Mouse (Mus musculus) heart, postnatal 0 days (tissue): ENCODE data around the gene Slc37a3. TPM values are rescaled to one million over a fixed set of nuclear protein-coding genes. Genes with fewer than 3 reads are reported as not detected.
"Not testable (repeated sequence)": the region's sequence is repeated elsewhere in the genome, so short reads cannot be mapped to it uniquely, and the experiment has no call there.

Experiments
- ATAC-seq: fragments of 200-750 bp; cut with Nextera tagmentation; 2 replicates; pipeline ENCODE4 v1.8.0; 2017; ENCODE audit warnings: low read depth, moderate number of reproducible peaks, moderate library complexity; ENCODE audit not compliant: insufficient read depth
- DNase-seq: peaks from one replicate; pipeline ENCODE4 v3.0.0-alpha.2; 2016; ENCODE audit warnings: low spot score
- H3K27ac ChIP-seq: fragments of 300-500 bp; sonication (generic); 2 replicates; pipeline ENCODE4 v1.5.1; 2014; ENCODE audit warnings: low read depth, mild to moderate bottlenecking
- H3K27me3 ChIP-seq: fragments of 300-500 bp; sonication (generic); 2 replicates; pipeline ENCODE4 v1.6.1; 2014; ENCODE audit warnings: low read length, mixed read lengths; ENCODE audit not compliant: control insufficient read depth, insufficient read depth
- H3K36me3 ChIP-seq: fragments of 300-500 bp; sonication (generic); replicated peaks from 2 replicates; pipeline ENCODE4 v1.6.1; 2014; ENCODE audit warnings: low read length, mixed read lengths; ENCODE audit not compliant: control insufficient read depth, insufficient read depth
- H3K4me1 ChIP-seq: fragments of 300-500 bp; sonication (generic); 2 replicates; pipeline ENCODE4 v1.6.1; 2014; ENCODE audit warnings: antibody characterized with exemption; ENCODE audit not compliant: control insufficient read depth, insufficient read depth
- H3K4me2 ChIP-seq: fragments of 300-500 bp; sonication (generic); 2 replicates; pipeline ENCODE4 v1.6.1; 2014; ENCODE audit warnings: low read depth, mild to moderate bottlenecking, low read length, moderate library complexity
- H3K4me3 ChIP-seq: fragments of 300-500 bp; sonication (generic); 2 replicates; pipeline ENCODE4 v1.5.1; 2014; ENCODE audit warnings: low read depth, low read length
- H3K9ac ChIP-seq: fragments of 300-500 bp; sonication (generic); replicated peaks from 2 replicates; pipeline ENCODE4 v1.6.1; 2014; ENCODE audit warnings: low read depth, low read length, mixed read lengths
- H3K9me3 ChIP-seq: fragments of 300-500 bp; sonication (generic); replicated peaks from 2 replicates; pipeline ENCODE4 v1.6.1; 2016; ENCODE audit warnings: low read length; ENCODE audit not compliant: control insufficient read depth
- CTCF ChIP-seq: IDR thresholded peaks from 2 replicates; pipeline ENCODE4 v1.5.1; 2016; ENCODE audit warnings: antibody characterized with exemption, control low read depth, low read depth
- EP300 ChIP-seq: IDR thresholded peaks from 2 replicates; pipeline ENCODE4 v1.6.1; 2016; ENCODE audit warnings: antibody characterized with exemption, low read depth
- WGBS: fragments of 180-500 bp; shearing (Covaris S2); extraction: QIAGEN DNeasy Blood & Tissue Kit; methylation state at CpG from one replicate; pipeline ENCODE4 v1.1.7; 2014; 5-methylcytosine and 5-hydroxymethylcytosine counted together
- polyA plus RNA-seq: library from polyadenylated mRNA; unstranded; fragments of >200 nt; fragmentation: Nextera tagmentation; extraction: Ambion mirVana; gene quantifications from 2 replicates; pipeline ENCODE4 v1.2.1, GENCODE M21; 2015
- total RNA-seq: library from RNA; depleted of rRNA; stranded (reverse); fragments of >200 nt; gene quantifications from 2 replicates; pipeline ENCODE4 v1.2.3, GENCODE M21; 2014; ENCODE audit warnings: low replicate concordance

Gene Slc37a3
- total and polyA plus RNA-seq, 2 experiments from 2014 or later = 9.0 to 19.9 TPM

DNA sequence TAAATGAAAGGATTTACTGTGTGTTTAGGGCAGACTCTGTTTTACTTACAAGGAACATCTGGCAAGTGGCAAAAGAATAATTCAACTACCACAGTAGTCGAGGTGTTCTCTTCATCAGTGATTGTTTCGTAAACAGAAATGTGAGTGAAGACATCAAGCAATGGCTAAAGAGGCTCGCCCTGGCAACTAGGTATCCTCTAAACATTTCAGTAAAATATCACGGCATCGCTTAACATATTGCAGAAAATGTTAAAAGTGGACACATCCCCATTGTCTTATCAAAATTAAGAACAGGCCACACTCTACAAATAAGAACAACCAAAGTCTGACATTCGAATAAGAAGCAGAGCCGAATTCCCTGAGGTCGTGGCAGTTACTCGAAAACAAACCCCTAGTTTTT lies 700 bp downstream of the Slc37a3 start:
- H3K36me3 ChIP-seq = peaks cover 6% of the 10 kb centered on the region; the same call in 1 of the 2 replicates
- DNase-seq (no peak), ATAC-seq (no peak)
- no peaks in the 10 kb centered on the region for H3K27me3 ChIP-seq
- H3K9me3 ChIP-seq = no peaks in the 10 kb centered on the region
- WGBS = 21% methylated on average over 9 of the region's 9 CpGs
- H3K4me2 ChIP-seq = peak overlapping the region; percentile 98
- H3K4me1 ChIP-seq = peaks cover 15% of the 10 kb centered on the region
- H3K4me3 ChIP-seq = peak overlapping the region; percentile 99
- no peak for TF ChIP-seq EP300
- no peak for TF ChIP-seq CTCF
- H3K27ac ChIP-seq = no peak overlapping the region
- peak overlapping the region; percentile 94 for H3K9ac ChIP-seq

DNA sequence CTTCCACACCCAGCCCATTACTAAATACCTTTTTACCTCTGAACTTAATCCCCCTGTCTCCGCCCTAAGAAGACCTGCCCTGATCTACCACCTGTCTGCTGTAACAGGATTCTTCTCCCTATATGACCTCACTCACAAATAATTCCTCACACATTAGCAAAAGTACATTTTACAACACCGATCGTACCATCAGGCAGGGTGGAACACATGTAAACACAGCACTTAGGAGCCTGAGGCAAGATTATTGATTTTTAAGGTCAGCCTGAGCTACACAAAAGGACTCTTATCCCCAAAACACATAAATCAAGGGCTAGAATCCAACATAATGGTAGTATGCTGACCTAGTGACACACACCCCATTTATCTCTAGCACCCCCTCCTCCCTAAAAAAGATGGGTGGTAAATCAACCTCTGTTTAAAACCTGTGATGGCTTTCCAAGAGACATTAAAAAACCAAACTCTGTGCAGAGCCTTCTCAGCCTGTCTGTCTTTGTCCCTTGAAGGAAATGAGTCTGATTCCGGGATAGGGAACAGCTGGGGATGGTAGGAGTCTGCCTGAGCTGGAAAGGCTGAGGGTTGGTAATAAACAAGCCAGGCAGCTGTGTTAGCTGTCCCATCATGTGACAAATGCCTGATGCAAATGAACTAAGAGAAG lies 4.0 kb downstream of the Slc37a3 start:
- TF ChIP-seq CTCF (no peak), EP300 (no peak)
- no peak overlapping the region for H3K4me2 ChIP-seq
- peak overlapping the region; percentile 39; the same call in 1 of the 2 replicates for H3K27ac ChIP-seq
- no peak overlapping the region for H3K9ac ChIP-seq
- H3K27me3 ChIP-seq = no peaks in the 10 kb centered on the region
- H3K4me1 ChIP-seq = peaks cover 15% of the 10 kb centered on the region
- H3K9me3 ChIP-seq = no peaks in the 10 kb centered on the region
- H3K4me3 ChIP-seq = no peak overlapping the region
- peaks cover 6% of the 10 kb centered on the region; the same call in 1 of the 2 replicates for H3K36me3 ChIP-seq
- ATAC-seq (no peak), DNase-seq (no peak)
- WGBS = 85% methylated on average over 4 of the region's 4 CpGs

DNA sequence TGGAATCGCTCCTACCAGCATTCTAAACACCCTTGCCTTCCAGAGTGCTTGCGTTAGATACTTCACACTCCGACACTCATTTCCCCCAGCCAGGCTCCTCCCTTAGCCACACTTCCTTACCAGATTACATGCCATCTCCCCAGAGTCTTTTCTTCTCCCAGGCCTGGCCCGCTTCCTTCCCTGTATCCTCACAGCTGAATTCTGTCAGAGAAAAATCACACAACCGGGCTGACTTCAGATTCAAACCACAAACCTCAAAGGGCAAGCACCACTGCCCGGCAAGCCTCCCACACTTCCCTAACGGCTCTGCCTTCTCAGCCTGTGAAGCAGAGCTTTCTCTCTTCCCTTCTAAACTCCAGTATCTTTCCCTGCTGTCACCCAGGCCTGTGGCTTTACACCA lies 4.7 kb downstream of the Slc37a3 start:
- Histone ChIP-seq H3K27me3 (no peaks in the 10 kb centered on the region), H3K36me3 (peaks cover 6% of the 10 kb centered on the region; the same call in 1 of the 2 replicates), H3K4me3 (no peak overlapping the region), H3K4me1 (peaks cover 15% of the 10 kb centered on the region), H3K9me3 (no peaks in the 10 kb centered on the region), H3K9ac (no peak overlapping the region), H3K4me2 (no peak overlapping the region), H3K27ac (peak overlapping the region; percentile 39)
- DNase-seq (peak; percentile 54), ATAC-seq (peak; percentile 44; the same call in 1 of the 2 replicates)
- TF ChIP-seq CTCF (no peak), EP300 (no peak)
- 50% methylated on average over 7 of the region's 7 CpGs for WGBS

DNA sequence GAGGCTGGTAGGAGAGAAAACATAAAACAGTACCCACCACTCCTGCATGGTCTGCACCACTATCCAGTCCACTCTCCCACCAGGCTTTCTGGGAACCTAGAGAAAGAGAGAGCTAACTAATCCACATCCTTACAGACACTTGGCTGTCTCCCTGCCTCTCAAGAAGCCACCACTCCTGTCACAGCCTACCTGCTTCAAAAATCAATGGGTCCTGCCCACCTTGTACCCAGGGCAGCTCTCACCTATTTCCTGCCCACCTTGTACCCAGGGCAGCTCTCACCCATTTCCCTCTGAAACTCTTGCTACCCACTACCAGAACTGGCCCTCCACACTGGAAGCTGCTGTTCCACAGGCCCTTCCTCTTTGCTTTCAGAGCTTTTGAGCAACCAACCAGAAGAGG lies 5.4 kb downstream of the Slc37a3 start:
- TF ChIP-seq EP300 = no peak
- TF ChIP-seq CTCF = no peak
- DNase-seq (no peak), ATAC-seq (no peak)
- no peak overlapping the region for H3K4me2 ChIP-seq
- no peaks in the 10 kb centered on the region for H3K9me3 ChIP-seq
- no peaks in the 10 kb centered on the region for H3K27me3 ChIP-seq
- H3K4me3 ChIP-seq = no peak overlapping the region
- no peak overlapping the region for H3K27ac ChIP-seq
- H3K4me1 ChIP-seq = peaks cover 15% of the 10 kb centered on the region
- H3K36me3 ChIP-seq = peaks cover 6% of the 10 kb centered on the region; the same call in 1 of the 2 replicates
- H3K9ac ChIP-seq = no peak overlapping the region

DNA sequence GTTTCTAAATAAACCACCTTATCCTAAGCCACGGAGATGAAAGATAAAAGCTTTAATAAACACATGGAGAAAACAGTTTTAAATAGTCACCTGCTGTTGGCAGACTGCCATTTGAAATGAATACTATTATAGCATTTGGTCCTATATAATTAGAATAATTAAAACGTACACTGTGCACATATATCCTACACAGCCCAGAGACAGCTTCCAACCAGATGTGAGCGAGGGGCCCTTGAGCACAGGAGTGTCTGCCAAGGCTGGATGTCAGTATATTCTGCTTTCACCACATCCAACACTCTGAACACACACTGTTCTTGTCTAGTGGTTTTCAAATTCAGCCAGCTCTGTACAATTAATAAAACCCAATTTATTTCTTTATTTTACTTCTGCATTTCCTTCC lies 7.8 kb downstream of the Slc37a3 start:
- Histone ChIP-seq H3K9me3 (no peaks in the 10 kb centered on the region), H3K4me1 (0 out of 2 replicates have a peak, but pooled peaks cover 4% of the 10 kb centered on the region), H3K27ac (no peak overlapping the region), H3K36me3 (peaks cover 19% of the 10 kb centered on the region), H3K27me3 (no peaks in the 10 kb centered on the region), H3K4me3 (no peak overlapping the region), H3K4me2 (no peak overlapping the region), H3K9ac (no peak overlapping the region)
- TF ChIP-seq CTCF = no peak
- TF ChIP-seq EP300 = no peak
- no peak for DNase-seq
- WGBS = 51% methylated on average over 3 of the region's 3 CpGs
- no peak for ATAC-seq

DNA sequence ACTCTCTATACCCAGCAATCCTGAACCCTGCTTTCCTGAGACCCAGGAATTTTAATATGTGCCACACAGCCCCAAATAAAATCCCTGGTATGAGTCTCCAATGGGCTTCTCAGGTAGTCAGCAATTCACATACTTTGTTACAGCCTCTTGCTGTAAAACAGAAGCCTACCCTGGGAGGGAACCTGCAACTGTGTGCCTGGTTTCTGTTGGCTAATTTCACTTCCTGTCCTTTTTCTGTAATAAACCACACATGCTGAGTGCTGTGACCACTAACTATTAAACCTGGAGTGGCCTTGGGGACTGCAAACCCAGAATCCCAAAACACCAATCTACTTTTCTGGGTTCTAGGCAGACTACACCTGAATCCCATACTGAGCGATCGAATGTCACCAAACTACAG lies 14.8 kb downstream of the Slc37a3 start:
- DNase-seq = no peak
- no peak for TF ChIP-seq EP300
- TF ChIP-seq CTCF = no peak
- H3K4me3 ChIP-seq = no peak overlapping the region
- H3K9ac ChIP-seq = no peak overlapping the region
- H3K36me3 ChIP-seq = peaks cover 37% of the 10 kb centered on the region
- no peak overlapping the region for H3K4me2 ChIP-seq
- H3K4me1 ChIP-seq = no peaks in the 10 kb centered on the region
- H3K27ac ChIP-seq = no peak overlapping the region
- H3K27me3 ChIP-seq = no peaks in the 10 kb centered on the region
- ATAC-seq = no peak
- WGBS = 98% methylated on average over 2 of the region's 2 CpGs
- no peaks in the 10 kb centered on the region for H3K9me3 ChIP-seq

DNA sequence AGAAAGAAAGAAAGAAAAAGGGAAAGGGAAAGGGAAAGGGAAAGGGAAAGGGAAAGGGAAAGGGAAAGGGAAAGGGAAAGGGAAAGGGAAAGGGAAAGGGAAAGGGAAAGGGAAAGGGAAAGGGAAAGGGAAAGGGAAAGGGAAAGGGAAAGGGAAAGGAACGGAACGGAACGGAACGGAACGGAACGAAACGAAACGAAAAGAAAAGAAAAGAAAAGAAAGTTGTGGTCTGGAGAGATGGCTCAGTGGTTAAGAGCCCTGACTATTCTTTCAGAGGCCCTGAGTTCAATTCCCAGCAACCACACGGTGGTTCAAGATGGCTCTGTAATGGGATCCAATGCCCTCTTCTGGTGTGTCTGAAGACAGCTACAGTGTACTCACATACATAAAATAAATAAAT lies 18.3 kb downstream of the Slc37a3 start:
- not testable (repeated sequence) for H3K9ac ChIP-seq, ATAC-seq, H3K27ac ChIP-seq, H3K4me2 ChIP-seq, H3K27me3 ChIP-seq, H3K4me1 ChIP-seq, DNase-seq, H3K4me3 ChIP-seq, H3K9me3 ChIP-seq
- 99% methylated on average over 9 of the region's 9 CpGs for WGBS
- peaks cover 52% of the 10 kb centered on the region for H3K36me3 ChIP-seq
